Mouse (Mus musculus) ES-Bruce4 (cell line): Measurements from ENCODE around the gene Ptpn6.
A peak's percentile ranks its signal among the peaks of the same experiment; 100 is the strongest.

Source experiments
- CTCF ChIP-seq: IDR thresholded peaks from one replicate; pipeline ENCODE4 v1.8.1; 2011; ENCODE audit warnings: low read depth, low read length
- EP300 ChIP-seq: IDR thresholded peaks from 2 replicates; pipeline ENCODE4 v1.6.1; 2011; ENCODE audit warnings: low read depth, low read length; ENCODE audit not compliant: insufficient read depth
- POLR2A ChIP-seq: IDR thresholded peaks from one replicate; pipeline ENCODE4 v1.8.1; 2011; ENCODE audit warnings: low read length; ENCODE audit not compliant: insufficient read depth

- TF ChIP-seq POLR2A (no peak), CTCF (peak; percentile 56), EP300 (peak; percentile 51; the same call in 1 of the 2 replicates)
Measured at GRCm38 (mm10) chr6:124745490-124746295, 7.2 kb upstream of the Ptpn6 start.
